Mouse (Mus musculus) ES-E14 (cell line): ENCODE data around the gene Setd1b. TPM values are rescaled to one million over a fixed set of nuclear protein-coding genes. Genes with fewer than 3 reads are reported as not detected.

Experiments used
- DNase-seq: peaks from one replicate; pipeline ENCODE4 v3.0.0-alpha.2; 2013; ENCODE audit warnings: low read depth, low spot score
- H3K27ac ChIP-seq: 2 replicates; pipeline ENCODE4 v1.5.1; 2012; ENCODE audit warnings: low read depth, mild to moderate bottlenecking, low read length, moderate library complexity, mixed read lengths; ENCODE audit not compliant: poor library complexity, insufficient read depth, severe bottlenecking
- H3K36me3 ChIP-seq: 2 replicates; pipeline ENCODE4 v1.6.1; 2012; ENCODE audit warnings: mild to moderate bottlenecking, low read length, moderate library complexity, mixed read lengths; ENCODE audit not compliant: control insufficient read depth, poor library complexity, insufficient read depth, severe bottlenecking
- H3K4me1 ChIP-seq, 2 experiments: fragments of 150-350 bp in 1 of 2; sonication (generic) in 1 of 2; 2 replicates each; pipeline ENCODE4 v1.6.1; 2012; ENCODE audit warnings: low read length in 2 of 2, mild to moderate bottlenecking in 1 of 2, mixed read lengths in 1 of 2; ENCODE audit not compliant: control insufficient read depth in 2 of 2, insufficient read depth in 2 of 2, poor library complexity in 1 of 2
- H3K4me3 ChIP-seq, 2 experiments: fragments of 150-350 bp in 1 of 2; sonication (generic) in 1 of 2; 2 replicates each; pipeline ENCODE4 v1.5.1; 2012; ENCODE audit warnings: low read length in 2 of 2, low read depth in 1 of 2, mild to moderate bottlenecking in 1 of 2, mixed read lengths in 1 of 2; ENCODE audit not compliant: insufficient read depth in 1 of 2, poor library complexity in 1 of 2, severe bottlenecking in 1 of 2
- H3K9ac ChIP-seq: 2 replicates; pipeline ENCODE4 v1.6.1; 2012; ENCODE audit warnings: low read depth, mild to moderate bottlenecking, low read length, mixed read lengths; ENCODE audit not compliant: poor library complexity, insufficient read depth, severe bottlenecking
- H3K9me3 ChIP-seq: fragments of 150-350 bp; sonication (generic); 2 replicates; pipeline ENCODE4 v1.6.1; 2012; ENCODE audit warnings: low read depth, mild to moderate bottlenecking, low read length; ENCODE audit not compliant: control insufficient read depth, insufficient read depth
- CHD2 ChIP-seq: IDR thresholded peaks from 2 replicates; pipeline ENCODE4 v1.6.1; 2014; ENCODE audit warnings: mild to moderate bottlenecking, low read depth, low read length, inconsistent platforms
- HCFC1 ChIP-seq: IDR thresholded peaks from 2 replicates; pipeline ENCODE4 v1.6.1; 2012; ENCODE audit warnings: low read length, inconsistent platforms, borderline replicate concordance; ENCODE audit not compliant: insufficient read depth
- MAFK ChIP-seq: IDR thresholded peaks from 2 replicates; pipeline ENCODE4 v1.6.1; 2014; ENCODE audit warnings: mild to moderate bottlenecking, low read depth, low read length, inconsistent platforms; ENCODE audit not compliant: insufficient read depth
- ZC3H11A ChIP-seq: IDR thresholded peaks from 2 replicates; pipeline ENCODE4 v1.6.1; 2012; ENCODE audit warnings: low read depth, mild to moderate bottlenecking, inconsistent platforms, low read length, borderline replicate concordance
- ZNF384 ChIP-seq: IDR thresholded peaks from 2 replicates; pipeline ENCODE4 v1.6.1; 2012; ENCODE audit warnings: low read depth, low read length, inconsistent platforms
- in situ Hi-C, 2 experiments: fragments of 600-800 bp; cut with MboI; formaldehyde crosslinking; loops; one replicate each; pipeline ENCODE4 v1.15.1; 2025; ENCODE audit warnings: low sequenced_read_pairs in 2 of 2, inconsistent platforms in 1 of 2; ENCODE audit not compliant: unreplicated experiment in 2 of 2
- total RNA-seq: library from RNA; depleted of rRNA; stranded (reverse); fragments of 300-350 nt; gene quantifications from 2 replicates; pipeline ENCODE4 v1.2.3, GENCODE M21; 2012

Setd1b gene
- total RNA-seq, 1 experiment: 7.6 TPM

GRCm38 (mm10) chr5:123146357-123146756 is 4.4 kb downstream of the Setd1b start:
- H3K36me3 ChIP-seq: peaks cover 45% of the 10 kb centered on the region
- H3K4me1 ChIP-seq: peaks cover 10 to 30% of the 10 kb centered on the region in 2 experiments; a peak in 2 of 4 replicates
- no peak overlapping the region for H3K27ac ChIP-seq
- no peak overlapping the region for H3K9ac ChIP-seq
- TF ChIP-seq ZNF384 (no peak), ZC3H11A (no peak), CHD2 (no peak), MAFK (no peak), HCFC1 (no peak)
- in situ Hi-C loops: no loop called here
- no peak overlapping the region for H3K4me3 ChIP-seq
- no peaks in the 10 kb centered on the region for H3K9me3 ChIP-seq
- no peak for DNase-seq

GRCm38 (mm10) chr5:123147569-123147968 is 5.6 kb downstream of the Setd1b start:
- in situ Hi-C loops: no loop called here
- Histone ChIP-seq H3K9me3 (no peaks in the 10 kb centered on the region), H3K36me3 (peaks cover 55% of the 10 kb centered on the region), H3K27ac (no peak overlapping the region), H3K9ac (no peak overlapping the region), H3K4me1 (peaks cover 10 to 41% of the 10 kb centered on the region in 2 experiments; a peak in 3 of 4 replicates), H3K4me3 (peak overlapping the region in 1 of 2 experiments; percentile 19; a peak in 1 of 4 replicates)
- no peak for TF ChIP-seq CHD2
- no peak for TF ChIP-seq ZC3H11A
- TF ChIP-seq MAFK: no peak
- no peak for TF ChIP-seq HCFC1
- no peak for TF ChIP-seq ZNF384
- no peak for DNase-seq

GRCm38 (mm10) chr5:123148073-123148722 is 6.2 kb downstream of the Setd1b start:
- in situ Hi-C loops: no loop called here
- Histone ChIP-seq H3K4me1 (peaks cover 10 to 45% of the 10 kb centered on the region in 2 experiments; a peak in 3 of 4 replicates), H3K4me3 (peak overlapping the region in 1 of 2 experiments; percentile 18; a peak in 1 of 4 replicates), H3K9ac (no peak overlapping the region), H3K36me3 (peaks cover 61% of the 10 kb centered on the region), H3K9me3 (no peaks in the 10 kb centered on the region), H3K27ac (no peak overlapping the region)
- TF ChIP-seq CHD2 (no peak), ZNF384 (no peak), MAFK (no peak), ZC3H11A (no peak), HCFC1 (no peak)
- no peak for DNase-seq

DNA sequence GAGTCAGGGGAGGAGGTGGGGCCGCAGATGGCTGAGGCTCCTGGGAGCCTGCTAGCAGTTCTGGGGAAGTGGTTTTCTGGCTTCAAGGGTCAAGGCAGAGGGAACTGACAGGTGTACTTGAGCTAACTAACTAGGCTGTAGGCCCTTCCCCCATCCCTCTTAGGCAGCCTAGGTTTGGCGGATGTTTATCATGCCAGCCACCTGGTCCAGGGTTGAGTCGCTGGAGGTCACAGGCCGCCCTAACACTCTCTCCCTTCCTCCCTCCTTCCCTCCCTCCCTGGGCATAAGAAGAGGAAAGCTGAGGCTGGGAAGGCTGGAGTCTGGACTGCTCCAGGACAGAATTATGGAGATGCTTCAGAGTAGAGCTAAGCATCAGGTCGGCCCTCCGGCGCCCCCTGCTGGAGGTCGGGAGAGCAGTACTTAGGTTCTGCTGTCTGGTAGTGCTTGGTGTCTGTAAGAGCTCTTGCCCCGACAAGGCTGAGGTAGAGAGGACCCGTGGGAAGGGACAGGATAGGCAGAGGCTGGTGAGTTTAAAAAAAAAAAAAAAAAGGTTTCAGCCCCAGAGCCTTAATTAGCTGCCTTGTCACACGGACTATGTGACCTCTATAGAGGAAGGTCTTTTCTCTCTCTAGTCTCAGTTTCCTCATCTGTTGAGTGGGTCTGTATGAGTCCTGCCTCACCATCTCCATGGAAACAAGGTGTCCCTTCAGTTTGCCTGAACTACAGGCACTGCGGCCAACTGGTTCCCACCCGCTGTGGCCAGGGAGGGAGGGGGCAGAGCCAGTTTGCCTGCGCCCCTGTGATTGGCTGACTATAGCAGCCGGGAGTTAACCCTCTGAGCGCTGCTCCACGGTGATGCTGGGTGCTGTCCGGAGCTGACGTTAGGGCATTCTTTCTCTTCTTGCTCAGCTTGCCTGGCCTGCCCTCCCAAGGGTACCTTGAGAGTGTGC is 7.7 kb downstream of the Setd1b start:
- peaks cover 5 to 45% of the 10 kb centered on the region in 2 experiments; a peak in 2 of 4 replicates for H3K4me1 ChIP-seq
- peaks cover 58% of the 10 kb centered on the region for H3K36me3 ChIP-seq
- H3K9ac ChIP-seq: 0 out of 2 replicates have a peak overlapping the region, but pooled peaks have one; percentile 41

More for the DNA sequence above, 7.7 kb downstream of the Setd1b start:
- in situ Hi-C loops: no loop called here
- H3K4me3 ChIP-seq: peak overlapping the region; percentile 31 to 61
- H3K27ac ChIP-seq: peak overlapping the region; percentile 37
- no peaks in the 10 kb centered on the region for H3K9me3 ChIP-seq
- DNase-seq: peak; percentile 83
- TF ChIP-seq HCFC1 (no peak; the same call in 1 of the 2 replicates), CHD2 (no peak), ZNF384 (peak; percentile 88), MAFK (no peak), ZC3H11A (peak; percentile 60; the same call in 1 of the 2 replicates)
